Mouse (Mus musculus) inflammation-experienced regulatory T-cells, adult 6 months (primary cell): ENCODE results near the gene Pola2. TPM values are rescaled to one million over a fixed set of nuclear protein-coding genes. Genes with fewer than 3 reads are reported as not detected.
A peak's percentile ranks its signal among the peaks of the same experiment; 100 is the strongest.

ENCODE experiments used
- ATAC-seq: one replicate; pipeline ENCODE4 v1.8.0; 2017
- polyA plus RNA-seq, 3 experiments: library from polyadenylated mRNA; unstranded; fragments of 100-300 nt; shearing (Covaris generic); gene quantifications; one replicate each; pipeline ENCODE4 v1.2.1; 2017

The Pola2 gene
- polyA plus RNA-seq, 3 experiments from 2014 or later, result 14.2 to 20.4 (median 14.7) TPM

DNA sequence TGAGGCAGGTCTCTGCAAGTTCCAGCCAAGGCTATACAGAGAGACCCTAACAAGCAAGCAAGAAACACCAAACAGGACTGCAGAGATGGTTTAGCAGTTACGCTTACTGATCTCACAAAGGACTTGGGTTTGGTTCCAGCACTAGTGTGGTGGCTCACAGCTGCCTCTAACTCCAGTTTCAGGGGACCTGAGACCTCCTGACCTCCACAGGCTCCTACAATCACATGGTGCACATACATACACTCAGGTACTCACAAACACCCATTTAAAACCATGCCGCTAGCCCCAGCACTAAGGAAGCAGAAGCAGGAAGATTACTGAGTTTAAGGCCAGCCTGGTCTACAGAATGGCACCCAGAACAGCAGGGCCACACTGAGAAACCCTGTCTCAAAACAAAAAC, 802 bp upstream of the Pola2 start:
- no peak for ATAC-seq

DNA sequence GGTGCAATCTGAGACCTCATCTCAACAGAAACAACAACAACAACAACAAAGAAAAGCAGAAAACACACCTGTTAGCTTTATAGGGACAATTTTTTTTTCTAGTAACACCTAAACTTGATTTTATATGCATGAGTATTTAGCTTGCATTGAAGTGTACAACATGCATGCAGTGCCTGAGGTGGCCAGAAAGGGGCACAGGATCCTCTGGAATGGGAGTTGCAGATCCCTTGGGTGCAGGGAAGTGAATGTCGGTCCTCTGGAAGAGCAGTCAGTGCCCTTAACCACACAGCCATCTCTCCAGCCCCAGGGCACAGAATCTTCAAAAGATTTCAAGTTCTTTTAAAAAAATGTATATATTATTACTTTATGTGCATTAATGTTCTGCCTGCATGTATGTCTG, 1.4 kb downstream of the Pola2 start:
- no peak for ATAC-seq

DNA sequence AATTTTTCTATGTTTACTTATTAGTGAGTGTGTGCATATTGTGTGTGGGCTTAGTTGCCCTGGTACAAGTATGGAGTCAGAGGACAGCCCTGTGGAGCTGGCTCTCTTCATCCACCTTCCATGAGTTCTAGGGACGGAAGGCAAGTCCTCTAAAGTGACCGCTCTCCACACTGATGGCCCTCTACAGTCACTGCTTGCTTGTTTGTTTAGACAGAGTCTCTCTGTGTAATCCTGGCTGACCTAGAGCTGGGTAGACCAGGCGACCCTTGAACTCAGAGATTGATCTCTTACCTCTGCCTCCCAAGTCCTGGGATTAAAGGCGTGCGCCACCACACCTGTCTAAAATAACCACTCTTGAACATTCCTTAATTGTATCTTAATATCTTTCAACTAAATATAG, 6.6 kb downstream of the Pola2 start:
- no peak for ATAC-seq

DNA sequence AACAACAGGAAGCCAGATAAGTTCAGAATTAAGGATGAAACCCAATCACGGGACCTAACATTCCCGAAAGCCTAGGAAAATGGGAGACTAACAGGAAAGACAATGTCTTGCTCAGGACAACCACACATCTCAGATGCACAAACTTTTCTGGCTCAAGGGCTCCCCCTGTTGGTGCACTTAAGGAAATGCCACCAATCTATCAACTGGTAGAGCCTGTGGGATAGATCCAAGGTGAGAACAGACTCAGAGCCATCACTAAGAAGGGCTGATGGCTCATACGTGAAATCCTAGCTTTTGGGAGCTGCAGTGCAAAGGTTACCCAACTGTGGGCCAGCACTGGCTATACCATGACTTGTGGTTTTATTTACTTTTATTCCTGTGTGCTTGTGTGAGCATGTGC, 7.3 kb downstream of the Pola2 start:
- ATAC-seq, result peak; percentile 43

DNA sequence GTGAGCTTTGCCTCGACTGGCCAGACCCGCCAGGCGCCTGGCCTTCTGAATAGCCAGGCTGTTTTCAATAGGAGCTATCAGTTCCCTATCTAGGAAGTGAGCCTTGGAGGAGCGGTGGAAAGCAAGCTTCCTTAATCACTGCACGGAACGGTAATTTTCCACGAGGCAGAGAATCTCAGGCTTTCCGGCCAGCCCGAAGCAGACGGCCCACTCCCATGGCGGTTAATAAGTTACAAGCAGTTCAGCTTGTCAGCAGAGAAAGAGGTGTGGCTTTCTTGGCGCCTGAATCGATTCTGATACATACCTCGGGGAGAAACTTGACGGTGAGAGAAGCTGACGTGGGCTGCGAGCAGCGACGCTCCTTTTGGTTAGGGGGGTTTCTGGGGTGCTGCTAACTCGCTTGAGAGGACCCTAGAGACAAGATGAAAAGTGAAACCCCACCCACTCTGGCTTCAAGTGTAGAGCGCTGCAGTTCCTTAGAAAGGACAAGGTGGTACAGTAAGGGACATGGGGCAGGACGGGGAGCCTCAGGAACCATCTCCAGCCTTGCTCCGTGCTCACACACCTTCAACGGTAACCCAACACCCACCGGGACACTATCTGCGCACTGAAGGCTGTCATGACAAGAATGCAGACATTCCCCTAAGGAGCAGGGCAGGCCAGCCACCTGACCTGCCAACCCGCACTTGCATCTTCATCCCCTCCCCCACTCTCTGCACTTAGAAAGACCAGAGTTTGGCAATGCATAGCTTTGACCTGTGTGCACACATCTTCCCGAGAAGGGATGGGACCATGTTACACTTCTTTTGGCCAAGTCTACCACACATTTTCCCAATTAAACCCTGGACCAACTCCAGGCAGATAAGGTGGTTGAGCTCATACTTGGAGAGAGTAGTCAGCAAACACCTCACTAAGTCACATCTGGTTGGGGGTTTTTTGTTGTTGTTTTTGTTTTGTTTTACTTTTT, 8.0 kb downstream of the Pola2 start:
- ATAC-seq, result no peak

DNA sequence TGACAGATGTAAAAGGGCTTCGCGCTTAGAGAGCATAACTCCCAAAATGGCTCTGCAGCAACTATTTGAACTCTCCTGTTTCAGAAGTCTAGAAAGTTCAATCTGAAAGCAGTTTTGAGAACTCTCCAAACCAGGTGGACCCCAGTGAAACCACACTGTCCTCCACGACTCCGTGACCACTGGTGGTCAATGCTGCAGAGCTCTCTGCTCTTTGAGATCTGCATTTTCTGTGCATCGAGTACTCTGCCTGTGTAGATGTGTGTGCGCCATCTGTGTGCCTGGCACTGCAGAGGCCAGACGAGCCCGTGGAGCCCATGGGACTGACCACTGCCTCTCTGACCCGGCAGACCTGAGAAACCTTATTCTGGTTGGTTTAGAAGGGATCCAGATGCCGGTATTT, 9.1 kb downstream of the Pola2 start:
- ATAC-seq, result no peak

DNA sequence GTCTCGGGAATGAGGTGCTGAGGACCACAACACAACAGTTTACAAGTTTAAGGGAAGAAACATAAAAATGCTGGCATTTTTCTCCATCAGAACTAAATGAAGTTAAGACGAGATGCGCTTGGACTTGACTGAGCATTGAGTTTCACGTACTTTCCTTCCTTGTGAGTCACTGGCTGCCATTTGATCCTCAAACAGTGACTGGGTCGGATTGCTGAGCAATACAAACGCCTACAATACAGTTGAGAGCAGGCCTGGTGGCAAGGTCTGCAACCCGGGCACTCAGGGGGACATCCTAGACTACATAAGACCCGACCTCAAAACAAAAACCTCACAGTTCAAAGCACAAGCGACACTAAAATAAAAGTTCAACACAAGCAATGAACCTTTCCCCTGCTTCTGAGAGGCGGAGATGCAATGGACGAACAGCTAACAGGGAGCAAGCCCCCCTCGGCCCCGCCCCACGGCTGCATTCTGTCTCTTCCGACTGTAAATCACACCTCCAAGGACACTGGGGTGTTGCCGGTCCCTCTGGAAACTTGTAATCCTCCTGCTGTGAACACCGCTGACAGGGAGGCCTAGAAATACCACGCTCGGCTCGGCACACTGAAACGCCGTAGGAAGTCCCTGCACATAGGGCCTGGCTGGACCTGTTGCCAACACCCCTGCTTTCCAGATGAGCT, 9.8 kb downstream of the Pola2 start:
- no peak for ATAC-seq

DNA sequence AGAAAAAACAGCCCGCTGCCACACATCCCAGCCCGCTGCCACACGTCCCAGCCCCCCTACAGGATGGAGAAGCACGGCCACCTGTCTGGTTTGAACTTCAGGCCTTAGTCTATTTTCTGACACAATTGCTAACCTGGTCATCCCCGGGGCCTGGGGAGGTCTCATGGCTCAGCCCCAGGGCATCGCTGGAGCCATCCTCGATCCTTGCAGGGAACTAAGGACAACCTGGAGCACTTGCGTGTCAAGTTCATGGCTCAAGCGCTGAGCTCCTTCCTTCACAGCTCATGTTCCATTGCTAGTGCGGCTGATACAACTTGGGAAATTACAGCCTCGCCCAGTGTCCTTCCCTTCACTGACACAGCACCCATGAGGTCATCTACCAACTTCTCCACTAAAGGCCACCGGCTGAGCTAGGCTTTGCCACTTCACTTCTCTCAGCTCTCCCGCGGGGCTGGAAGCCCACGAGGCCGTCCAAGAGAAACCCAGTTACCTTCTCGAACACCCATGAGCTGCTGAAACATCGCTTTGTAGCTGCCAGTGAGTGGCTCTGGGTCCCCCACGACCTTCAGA, 10.7 kb downstream of the Pola2 start:
- ATAC-seq, result no peak

DNA sequence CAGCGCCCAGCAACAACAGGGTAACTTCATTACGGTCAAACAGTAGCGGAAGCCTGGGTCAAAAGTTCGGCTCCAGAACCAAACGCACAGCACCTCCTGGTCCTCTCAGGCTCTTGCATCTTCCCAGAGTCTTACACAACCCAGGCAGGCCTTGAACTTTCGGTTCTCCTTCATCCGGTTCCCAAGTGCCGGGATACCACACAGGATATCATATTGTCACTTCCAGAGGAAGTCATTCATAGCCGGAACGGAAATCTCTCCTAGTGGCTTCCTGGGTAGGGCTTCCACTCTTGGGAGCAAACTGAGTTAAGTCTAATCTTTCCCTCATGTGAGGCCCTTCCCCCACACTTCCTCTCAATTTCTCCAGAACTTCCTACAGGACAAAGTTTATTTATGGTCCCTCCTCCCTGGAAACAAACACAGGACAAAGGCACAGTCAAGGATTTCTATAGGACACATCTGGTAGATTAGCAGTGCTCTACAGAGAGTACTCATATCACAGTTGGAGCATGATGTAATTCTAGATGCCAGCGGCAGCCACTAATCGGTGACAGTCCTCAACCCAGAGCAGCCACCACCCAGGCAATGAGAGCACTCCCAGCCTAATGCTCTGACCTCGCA, 11.8 kb downstream of the Pola2 start:
- no peak for ATAC-seq

DNA sequence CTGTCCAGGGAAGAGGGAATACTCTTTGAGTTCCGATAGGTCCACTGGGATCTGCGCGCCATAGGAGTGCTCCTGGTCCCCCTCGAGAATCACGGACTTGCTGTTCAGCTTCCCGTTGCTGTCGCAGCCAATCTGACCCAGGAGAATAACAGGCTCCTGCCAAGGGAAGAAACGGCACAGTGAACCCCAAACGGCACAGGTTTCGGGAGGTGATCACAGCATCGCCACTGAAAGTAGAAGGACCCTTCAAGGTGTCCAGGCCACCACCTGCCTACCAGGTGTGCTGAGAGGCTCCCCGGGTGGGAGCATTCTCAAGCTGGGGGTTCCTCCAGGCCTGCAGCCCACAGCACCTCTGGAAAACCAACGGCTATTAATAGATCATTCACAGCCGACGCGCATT, 12.4 kb downstream of the Pola2 start:
- no peak for ATAC-seq

DNA sequence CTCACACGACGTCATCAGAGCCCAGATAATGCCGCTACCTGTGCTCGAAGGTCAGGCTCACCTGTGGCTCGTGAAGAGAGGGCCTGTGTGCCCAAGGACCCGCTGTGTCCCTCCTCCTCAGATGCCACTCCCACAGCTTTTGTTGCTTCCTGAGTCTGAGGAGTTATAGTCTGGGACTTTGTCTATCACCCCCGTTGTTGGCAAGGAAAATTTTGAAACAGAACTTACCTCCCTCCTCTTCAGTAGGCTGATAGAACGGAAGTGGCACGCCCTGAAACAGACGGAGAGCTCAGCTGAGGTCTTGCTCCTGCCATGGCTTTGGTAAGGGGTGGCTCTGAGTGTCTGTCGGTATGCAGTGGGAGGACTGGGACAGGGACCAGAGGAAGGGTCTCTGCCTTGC, 13.8 kb downstream of the Pola2 start:
- no peak for ATAC-seq

DNA sequence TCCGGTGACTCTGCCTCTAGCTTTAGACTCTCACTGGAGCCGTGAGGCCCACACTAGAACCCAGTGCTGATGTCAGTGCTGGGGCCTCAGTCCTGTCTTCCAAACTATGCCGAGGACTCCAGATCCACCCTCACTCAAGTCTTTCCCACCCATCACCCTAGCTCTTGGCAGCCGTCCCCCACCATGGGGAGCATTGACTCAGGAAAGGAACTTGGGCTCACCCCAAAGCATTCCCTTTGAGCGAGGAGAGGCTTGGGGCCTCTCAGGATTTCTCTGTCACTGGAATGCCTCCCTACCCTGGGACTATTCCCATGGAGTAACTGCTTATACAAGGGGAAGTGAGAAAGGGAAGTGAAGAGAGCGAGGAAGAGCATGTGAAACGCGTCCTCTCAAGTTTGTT, 18.1 kb downstream of the Pola2 start:
- ATAC-seq, result no peak

DNA sequence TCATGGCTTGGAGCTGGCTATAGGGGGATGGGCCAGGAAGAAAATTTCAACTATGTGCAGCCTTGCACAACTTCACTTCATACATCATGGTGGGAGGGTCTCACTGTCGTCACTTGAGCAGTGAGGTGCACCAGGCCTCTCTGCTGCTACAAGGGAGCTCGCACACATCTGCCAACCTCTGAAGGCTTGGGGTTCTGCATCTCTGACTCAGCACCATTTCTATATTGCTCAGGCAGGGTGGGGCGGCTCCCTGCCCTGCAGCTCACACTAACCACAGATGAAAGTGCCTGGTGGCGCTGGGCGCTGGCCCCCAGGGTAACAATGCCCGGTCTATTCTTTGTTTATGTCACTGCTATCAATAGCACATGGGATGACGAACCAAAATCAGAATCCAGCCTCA, 19.0 kb downstream of the Pola2 start:
- no peak for ATAC-seq

DNA sequence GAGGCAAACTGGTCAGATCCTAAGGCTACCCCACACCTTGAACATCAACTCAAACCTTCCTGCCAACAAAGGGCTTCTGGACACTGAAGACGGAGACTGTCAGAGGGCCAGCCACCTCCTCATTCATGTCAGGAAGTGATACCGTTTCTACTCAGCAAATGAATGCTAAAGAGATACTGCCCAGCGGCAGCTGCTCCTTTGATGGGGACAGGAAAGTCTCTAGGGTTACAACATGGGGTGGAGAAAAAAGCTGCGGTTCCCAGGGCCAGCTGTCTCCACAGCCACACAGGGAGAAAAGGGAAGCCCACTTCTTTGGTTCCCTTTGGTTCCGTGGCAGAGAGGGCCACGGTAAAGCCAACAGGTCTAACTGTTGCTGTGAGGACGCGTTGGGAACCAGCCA, 19.9 kb downstream of the Pola2 start:
- no peak for ATAC-seq

DNA sequence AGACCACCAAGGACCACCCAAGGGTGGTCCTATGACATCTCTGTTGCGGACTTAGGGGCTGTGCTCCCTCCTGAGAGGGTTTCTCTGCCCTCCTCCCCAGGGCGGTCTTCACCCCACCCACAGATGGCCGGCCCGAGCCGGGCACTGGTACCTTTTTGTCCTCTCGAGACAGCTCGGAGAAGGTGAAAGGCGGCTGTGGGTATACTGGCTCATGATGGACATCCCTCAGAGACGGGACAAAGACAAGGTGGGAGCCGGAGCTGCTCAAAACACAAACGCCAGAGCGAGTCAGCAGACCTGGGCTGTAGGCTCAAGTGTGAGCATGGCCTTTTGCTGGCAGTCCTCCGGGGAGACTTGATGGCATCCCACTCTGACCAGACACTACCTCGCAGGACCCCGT, 20.6 kb downstream of the Pola2 start:
- no peak for ATAC-seq

DNA sequence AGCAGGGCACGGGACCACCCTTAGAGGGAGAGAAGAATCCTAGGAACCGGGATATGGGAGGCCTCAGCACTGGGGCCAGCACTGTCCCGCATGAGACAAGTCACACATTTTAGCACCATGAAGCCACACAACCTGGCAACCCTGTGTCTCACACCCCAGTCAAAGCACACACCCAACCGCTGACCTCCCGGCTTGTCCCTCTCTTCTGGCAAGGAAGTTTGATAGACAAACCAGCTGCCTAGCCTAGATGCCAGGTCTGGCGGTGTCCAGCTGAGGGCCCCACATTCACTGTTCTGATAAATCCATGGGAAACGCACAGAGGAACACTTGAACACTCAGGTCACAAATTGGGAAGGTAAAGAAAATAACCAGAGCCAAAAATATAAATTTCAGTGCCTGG, 21.4 kb downstream of the Pola2 start:
- no peak for ATAC-seq

DNA sequence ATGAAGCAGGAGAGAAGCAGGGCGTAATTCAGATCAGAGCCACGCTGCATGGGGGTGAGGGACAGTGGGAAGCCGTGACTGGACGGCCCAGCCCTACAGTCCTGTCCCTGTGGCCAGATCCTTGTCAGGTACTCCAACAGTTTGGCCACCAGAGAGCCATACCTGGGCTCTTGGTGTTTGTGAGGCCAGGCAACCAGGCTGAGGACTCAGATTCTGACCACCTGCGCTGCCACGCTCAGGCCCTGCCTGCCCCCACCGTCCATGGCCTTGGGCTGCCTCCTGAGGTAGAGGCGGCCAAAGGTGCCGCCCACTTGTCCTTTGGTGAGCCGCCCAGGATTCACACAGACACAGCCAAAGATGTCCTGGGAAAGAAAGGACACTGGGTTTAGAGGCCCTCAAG, 23.3 kb downstream of the Pola2 start:
- ATAC-seq, result no peak

DNA sequence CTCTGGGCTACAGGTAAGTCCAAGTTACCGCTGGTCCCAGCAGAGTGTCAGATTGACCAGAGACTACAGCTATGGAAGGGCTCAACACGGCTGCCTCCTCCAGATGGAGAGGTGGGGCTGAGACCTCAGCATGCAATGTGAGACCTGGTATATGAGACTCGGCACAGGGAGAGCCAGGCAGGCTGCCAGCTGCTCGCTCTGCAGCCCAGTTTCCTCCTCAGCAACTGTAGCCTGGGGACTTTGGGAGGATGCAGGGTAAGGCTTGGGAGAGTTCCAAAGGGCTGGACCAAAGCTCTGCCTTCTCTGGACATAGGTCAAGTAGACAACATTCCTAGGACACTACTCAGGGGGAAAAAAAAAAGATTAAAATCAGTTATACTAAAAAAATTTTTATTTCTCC, 23.8 kb downstream of the Pola2 start:
- ATAC-seq, result no peak

DNA sequence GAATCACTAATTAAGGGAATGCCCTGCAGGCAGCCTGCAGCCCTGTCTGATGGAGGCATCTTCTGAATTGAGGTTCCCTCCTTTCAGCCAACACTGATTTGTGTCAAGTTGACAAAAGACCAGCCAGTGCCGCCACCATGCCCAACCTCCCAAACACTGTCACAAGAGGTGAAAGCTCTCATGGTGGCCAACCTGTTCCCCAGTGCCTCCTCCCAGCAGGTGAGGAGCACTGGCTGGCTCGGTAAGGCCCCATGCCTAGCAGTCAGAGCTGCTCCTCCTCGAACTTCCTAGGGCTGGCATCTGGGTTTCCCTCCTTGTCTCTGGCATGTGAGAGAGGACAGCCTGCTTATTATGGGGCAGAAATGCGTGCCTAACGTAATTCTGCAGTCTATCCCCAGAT, 24.3 kb downstream of the Pola2 start:
- no peak for ATAC-seq

DNA sequence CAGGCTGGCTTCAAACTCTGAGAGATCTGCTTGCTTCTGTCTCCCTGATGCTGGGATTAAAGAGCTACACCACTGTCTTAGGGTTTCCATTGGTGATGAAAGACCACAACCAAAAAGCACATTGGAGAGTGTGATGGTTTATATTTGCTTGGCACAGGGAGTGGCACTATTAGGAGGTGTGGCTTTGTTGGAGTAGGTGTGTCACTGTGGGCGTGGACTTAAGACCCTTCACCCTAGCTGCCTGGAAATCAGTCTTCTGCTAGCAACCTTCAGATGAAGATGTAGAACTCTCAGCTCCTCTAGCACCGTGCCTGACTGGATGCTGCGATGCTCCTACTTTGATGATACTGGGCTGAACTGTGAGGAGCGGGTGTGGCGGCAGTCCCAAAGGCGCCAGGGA, 25.5 kb downstream of the Pola2 start:
- ATAC-seq, result no peak

DNA sequence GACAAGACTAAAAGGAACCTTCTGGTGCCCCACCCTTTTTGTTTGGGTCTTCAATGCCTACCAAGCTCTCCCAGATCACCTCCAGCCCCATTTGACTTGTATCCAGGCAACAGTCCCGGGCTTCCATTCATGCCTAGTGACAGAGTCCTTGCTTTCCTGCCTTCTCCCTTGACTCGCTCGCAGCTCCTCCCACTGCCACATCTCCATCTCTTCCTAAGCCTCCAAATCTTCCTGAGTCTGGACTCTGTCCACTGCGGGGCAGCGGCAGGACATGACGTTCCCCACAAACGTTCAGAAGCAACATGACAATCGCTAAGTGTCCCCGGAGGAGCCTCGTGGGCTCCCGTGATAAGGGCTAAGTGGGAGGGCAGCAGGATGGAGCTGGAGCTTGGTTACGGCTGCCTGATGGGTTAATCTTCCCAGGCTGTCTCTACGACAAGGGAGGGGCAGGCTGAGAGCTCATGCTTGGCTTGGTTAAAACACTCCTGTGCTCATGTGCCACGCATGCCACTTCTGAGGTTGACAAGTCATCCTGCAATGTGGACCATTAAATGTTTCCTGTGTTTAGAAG, 26.1 kb downstream of the Pola2 start:
- ATAC-seq, result no peak

DNA sequence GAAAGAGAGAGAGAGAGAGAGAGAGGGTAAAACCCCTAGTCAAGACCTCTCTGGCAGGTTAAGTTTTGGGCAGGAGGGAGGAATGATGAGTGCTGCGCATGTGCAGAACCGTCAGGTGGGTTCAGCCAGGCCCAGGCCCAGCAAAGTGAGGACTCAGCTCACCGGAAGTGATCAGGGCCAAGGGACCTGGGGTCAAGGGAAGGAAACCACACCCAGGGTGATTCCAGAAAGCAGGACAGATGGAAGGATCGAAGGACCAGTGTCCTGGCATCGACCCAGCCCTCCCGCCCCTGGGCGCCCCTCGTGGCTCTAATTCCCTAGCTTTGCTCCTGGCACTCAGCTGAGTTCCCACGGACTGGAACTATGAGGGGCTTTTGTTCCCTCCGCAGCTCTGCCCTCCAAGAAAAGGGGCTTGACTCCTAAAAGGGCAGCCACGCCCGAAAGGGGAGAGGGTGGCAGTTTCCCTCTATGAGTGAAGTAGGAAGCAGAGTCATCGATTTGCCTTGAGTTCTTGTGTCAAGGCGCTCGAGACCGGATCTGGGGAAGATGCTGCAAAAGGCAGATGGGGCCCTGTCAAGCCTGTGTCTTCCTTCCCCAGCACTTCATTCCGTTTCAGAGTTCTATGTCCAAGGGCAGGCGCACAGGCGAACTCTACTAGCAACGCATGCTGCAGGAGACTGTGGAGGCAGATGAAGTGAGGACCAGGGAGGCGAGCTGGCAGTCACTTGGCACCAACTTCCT, 26.7 kb downstream of the Pola2 start:
- no peak for ATAC-seq
